ENCODE assay signal across 10 mouse cellular contexts in the genomic region with DNA sequence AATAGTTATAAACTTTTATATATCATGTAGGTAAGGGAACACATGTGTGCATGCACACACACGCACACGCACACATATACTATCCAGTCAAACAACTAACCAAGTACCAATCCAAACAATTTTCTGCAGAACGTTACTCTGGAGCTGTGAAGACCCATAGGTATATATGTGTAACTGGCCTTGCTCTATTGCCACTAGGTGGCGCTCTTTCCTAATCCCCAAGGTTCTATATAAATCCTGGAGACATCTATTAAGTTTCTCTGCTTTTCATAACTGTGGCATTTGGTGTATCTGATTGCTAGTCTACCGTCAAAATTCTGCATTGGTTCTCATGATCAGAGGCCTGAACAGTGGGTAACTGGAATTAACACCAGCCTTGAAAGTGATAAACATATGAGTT. TPM values are rescaled to one million over a fixed set of nuclear protein-coding genes. Genes with fewer than 3 reads are reported as not detected.
DNase-seq lines count a peak whose midpoint lies in the region; ATAC-seq and TF ChIP-seq lines count a peak whose summit lies in the region.
"Had no signal": no experiment of that assay in that cellular context is flagged by ENCODE, and none has a peak within 500 bp of the region (broad histone marks: within the 10 kb centered on the region; RNA-seq: fewer than 3 reads in every experiment).

No protein-coding gene starts in this region.

- no peak overlapping the region for H3K4me3 ChIP-seq in CH12.LX (replicated peaks in 1 of 3; ENCODE audit: low read depth in 2 of 3, low read length in 2 of 3, poor library complexity in 1 of 3)
- no peak overlapping the region for H3K4me3 ChIP-seq in forebrain, embryonic 11.5 days (ENCODE audit: low read depth, low read length)
- no peak overlapping the region for H3K4me3 ChIP-seq in intestine, postnatal 0 days (ENCODE audit: low read depth, low read length)
- H3K4me3 ChIP-seq in neural tube, embryonic 11.5 days (ENCODE audit: low read depth, low read length): no peak overlapping the region

- intact Hi-C loops in left cerebral cortex, postnatal 36 days (cut with DNase I): loop anchor here (2.0 to 5.0 kb wide), 2 partner anchors 61 to 275 kb away; no protein-coding TSS in a partner anchor

- H3K9me3 ChIP-seq in CH12.LX (replicated peaks; ENCODE audit: low read length): no peaks in the 10 kb centered on the region
- H3K9me3 ChIP-seq in forebrain, embryonic 11.5 days (ENCODE audit: control insufficient read depth, low read length): no peaks in the 10 kb centered on the region
- H3K9me3 ChIP-seq in intestine, postnatal 0 days (ENCODE audit: control insufficient read depth): no peaks in the 10 kb centered on the region
- no peaks in the 10 kb centered on the region for H3K9me3 ChIP-seq in neural tube, embryonic 11.5 days (ENCODE audit: control insufficient read depth, low read length)

- H3K36me3 ChIP-seq in CH12.LX (replicated peaks in 1 of 2; ENCODE audit: control insufficient read depth in 1 of 2, insufficient read depth in 1 of 2, low read length in 1 of 2): no peaks in the 10 kb centered on the region
- H3K36me3 ChIP-seq in forebrain, embryonic 11.5 days (ENCODE audit: control insufficient read depth, insufficient read depth, low read length): no peaks in the 10 kb centered on the region
- no peaks in the 10 kb centered on the region for H3K36me3 ChIP-seq in intestine, postnatal 0 days (ENCODE audit: control insufficient read depth, insufficient read depth)
- H3K36me3 ChIP-seq in neural tube, embryonic 11.5 days (ENCODE audit: control insufficient read depth, insufficient read depth, low read length): no peaks in the 10 kb centered on the region

- dilution Hi-C loops in CH12.LX (cut with MboI; ENCODE audit: extremely low pct_ligation_motif_present, extremely low pct_unique_long_range_greater_than_20kb, low sequenced_read_pairs): no loop called here

- H3K27ac ChIP-seq in CH12.LX (ENCODE audit: insufficient read depth, low read depth): no peak overlapping the region
- H3K27ac ChIP-seq in forebrain, embryonic 11.5 days (ENCODE audit: low read depth, low read length): no peak overlapping the region
- H3K27ac ChIP-seq in intestine, postnatal 0 days (ENCODE audit: low read depth, low read length): no peak overlapping the region
- H3K27ac ChIP-seq in neural tube, embryonic 11.5 days (ENCODE audit: low read depth, low read length): no peak overlapping the region

- no peaks in the 10 kb centered on the region; a peak in 1 of 4 replicates for H3K4me1 ChIP-seq in CH12.LX (ENCODE audit: control insufficient read depth in 1 of 2, insufficient read depth in 2 of 2)
- H3K4me1 ChIP-seq in forebrain, embryonic 11.5 days (replicated peaks; ENCODE audit: control insufficient read depth, insufficient read depth, low read length): no peaks in the 10 kb centered on the region
- H3K4me1 ChIP-seq in intestine, postnatal 0 days (replicated peaks; ENCODE audit: control insufficient read depth, insufficient read depth, low read length): no peaks in the 10 kb centered on the region
- H3K4me1 ChIP-seq in neural tube, embryonic 11.5 days (ENCODE audit: control insufficient read depth, insufficient read depth, low read length): no peaks in the 10 kb centered on the region

- H3K27me3 ChIP-seq in CH12.LX (replicated peaks): no peaks in the 10 kb centered on the region
- no peaks in the 10 kb centered on the region for H3K27me3 ChIP-seq in forebrain, embryonic 11.5 days (ENCODE audit: control insufficient read depth, insufficient read depth, low read length)
- H3K27me3 ChIP-seq in intestine, postnatal 0 days (replicated peaks; ENCODE audit: control insufficient read depth, insufficient read depth, low read length): no peaks in the 10 kb centered on the region
- no peaks in the 10 kb centered on the region for H3K27me3 ChIP-seq in neural tube, embryonic 11.5 days (ENCODE audit: control insufficient read depth, insufficient read depth, low read length)

- TF ChIP-seq POLR2A in CH12.LX (IDR thresholded peaks at IDR 0.05; ENCODE audit: low read depth, low read length): no peak

- H3K79me2 ChIP-seq in CH12.LX (replicated peaks; ENCODE audit: control insufficient read depth, extremely low read depth, insufficient read depth, poor library complexity, severe bottlenecking): no peaks in the 10 kb centered on the region

- TF ChIP-seq EP300 in CH12.LX (IDR thresholded peaks at IDR 0.05; ENCODE audit: low read length): no peak

- 23% methylated on average over 5 of the region's 5 CpGs for WGBS in forebrain, embryonic 11.5 days
- WGBS in intestine, postnatal 0 days: 23% methylated on average over 5 of the region's 5 CpGs
- WGBS in neural tube, embryonic 11.5 days: 24% methylated on average over 5 of the region's 5 CpGs

- TF ChIP-seq RAD21 in CH12.LX (IDR thresholded peaks at IDR 0.05; ENCODE audit: low read depth, low read length): peak; percentile 54

- no peak overlapping the region for H3K9ac ChIP-seq in CH12.LX (ENCODE audit: insufficient read depth, low read depth)
- H3K9ac ChIP-seq in forebrain, embryonic 11.5 days (ENCODE audit: low read length): no peak overlapping the region
- no peak overlapping the region for H3K9ac ChIP-seq in intestine, postnatal 0 days (ENCODE audit: low read depth, low read length)
- H3K9ac ChIP-seq in neural tube, embryonic 11.5 days (ENCODE audit: low read length): no peak overlapping the region

- in situ Hi-C loops in CH12.LX (cut with MboI; ENCODE audit: low pct_ligation_motif_present, low pct_unique_long_range_greater_than_20kb, low sequenced_read_pairs): no loop called here

- ATAC-seq in forebrain, embryonic 11.5 days (replicated peaks; ENCODE audit: low FRiP score): no peak
- no peak for ATAC-seq in intestine, postnatal 0 days
- ATAC-seq in neural tube, embryonic 11.5 days (ENCODE audit: insufficient read depth, low FRiP score, low TSS enrichment): no peak
- no peak for ATAC-seq in inflammation-experienced regulatory T-cells, adult 6 months

- H3K4me2 ChIP-seq in CH12.LX (ENCODE audit: insufficient read depth, low read depth, poor library complexity, severe bottlenecking): no peak overlapping the region
- no peak overlapping the region for H3K4me2 ChIP-seq in forebrain, embryonic 11.5 days (ENCODE audit: low read depth, low read length, severe bottlenecking)
- H3K4me2 ChIP-seq in intestine, postnatal 0 days (replicated peaks; ENCODE audit: low read depth): no peak overlapping the region
- no peak overlapping the region for H3K4me2 ChIP-seq in neural tube, embryonic 11.5 days (ENCODE audit: low read depth)

- peak; percentile 64 to 68 for TF ChIP-seq CTCF in CH12.LX (conservative IDR thresholded peaks at IDR 0.05 in 1 of 2, IDR thresholded peaks at IDR 0.05 in 1 of 2; ENCODE audit: low read depth in 2 of 2, low read length in 2 of 2)
- peak; percentile 79 for TF ChIP-seq CTCF in intestine, postnatal 0 days (IDR thresholded peaks at IDR 0.05; ENCODE audit: low read depth)

- DNase-seq in 3134 (ENCODE audit: extremely low read depth, insufficient read length, low spot score): peak; percentile 11
- DNase-seq in CH12.LX (ENCODE audit: extremely low read depth): peak; percentile 53
- DNase-seq in c-Kit-positive CD71-negative TER-119-negative erythroid progenitor cells, embryonic 14.5 days (ENCODE audit: low read depth): peak; percentile 39
- DNase-seq in forebrain, embryonic 11.5 days (ENCODE audit: low spot score): peak; percentile 58
- DNase-seq in left cerebral cortex, postnatal 36 days (ENCODE audit: low spot score in 2 of 2): peak; percentile 14 to 47
- DNase-seq in neural tube, embryonic 11.5 days (ENCODE audit: low spot score): peak; percentile 43

TF ChIP-seq in CH12.LX, 34 proteins besides CTCF, POLR2A, EP300 and RAD21 (continues in another document):
- peak; percentile 41 for TF ChIP-seq SMC3 (IDR thresholded peaks at IDR 0.05; ENCODE audit: low read depth, low read length)

RNA-seq across cellular contexts. Expression of a gene that starts 14.4 kb away (rescaled TPM):
- total RNA-seq in CH12.LX (2012; rRNA removed) (not detected in 2 replicates), CH12.LX (2014; rRNA removed) (not detected in 2 replicates)
- not detected in 2 replicates for polyA plus RNA-seq in CH12.LX (2012; ENCODE audit: insufficient read length, low read depth)
- polyA plus RNA-seq in forebrain, embryonic 11.5 days (2014; fragmentation: Nextera tagmentation; extraction: Ambion mirVana): 48.9 and 49.3 TPM in 2 replicates
- 8.2 and 8.4 TPM in 2 replicates for polyA plus RNA-seq in intestine, postnatal 0 days (2015; fragmentation: Nextera tagmentation; extraction: Ambion mirVana)
- total RNA-seq in left cerebral cortex, postnatal 36 days (2021): 10 to 100 TPM; 33.7 to 39.1 TPM
- 42.7 and 44.7 TPM in 2 replicates for polyA plus RNA-seq in neural tube, embryonic 11.5 days (2014; fragmentation: Nextera tagmentation; extraction: Ambion mirVana)
- polyA plus RNA-seq in inflammation-experienced regulatory T-cells, adult 6 months (2017; shearing (Covaris generic)): not detected
- total RNA-seq: gastrocnemius, postnatal 36 days; neutrophil, adult 5-6 weeks had no signal

RNA-seq across cellular contexts. Expression of a gene that starts 20.5 kb away (rescaled TPM):
- total RNA-seq in CH12.LX (2012; rRNA removed) (not detected in 2 replicates), CH12.LX (2014; rRNA removed) (not detected in 2 replicates)
- polyA plus RNA-seq in CH12.LX (2012; ENCODE audit: insufficient read length, low read depth): not detected in 2 replicates
- 302 and 303 TPM in 2 replicates for polyA plus RNA-seq in forebrain, embryonic 11.5 days (2014; fragmentation: Nextera tagmentation; extraction: Ambion mirVana)
- polyA plus RNA-seq in intestine, postnatal 0 days (2015; fragmentation: Nextera tagmentation; extraction: Ambion mirVana): 55.0 and 58.5 TPM in 2 replicates
- total RNA-seq in left cerebral cortex, postnatal 36 days (2021): 100 to 1,000 TPM; 344 to 357 TPM
- 273 and 298 TPM in 2 replicates for polyA plus RNA-seq in neural tube, embryonic 11.5 days (2014; fragmentation: Nextera tagmentation; extraction: Ambion mirVana)
- 1 to 10 TPM in 1 of 3 experiments, under 1 TPM in 2; 0.55 to 1.2 (median 0.98) TPM for polyA plus RNA-seq in inflammation-experienced regulatory T-cells, adult 6 months (2017; shearing (Covaris generic))
- total RNA-seq: gastrocnemius, postnatal 36 days; neutrophil, adult 5-6 weeks had no signal

RNA-seq across cellular contexts. Expression of a gene that starts 37.5 kb away (rescaled TPM):
- 0.59 and 1.1 TPM in 2 replicates for total RNA-seq in CH12.LX (2012; rRNA removed)
- 0.19 TPM in 1 of 2 replicates, not detected in the other for total RNA-seq in CH12.LX (2014; rRNA removed)
- 0.13 TPM in 1 of 2 replicates, not detected in the other for polyA plus RNA-seq in CH12.LX (2012; ENCODE audit: insufficient read length, low read depth)
- polyA plus RNA-seq in forebrain, embryonic 11.5 days (2014; fragmentation: Nextera tagmentation; extraction: Ambion mirVana): not detected in 2 replicates
- polyA plus RNA-seq in intestine, postnatal 0 days (2015; fragmentation: Nextera tagmentation; extraction: Ambion mirVana): 0.22 and 0.27 TPM in 2 replicates
- not detected for total RNA-seq in left cerebral cortex, postnatal 36 days (2021)
- not detected in 2 replicates for polyA plus RNA-seq in neural tube, embryonic 11.5 days (2014; fragmentation: Nextera tagmentation; extraction: Ambion mirVana)
- not detected for polyA plus RNA-seq in inflammation-experienced regulatory T-cells, adult 6 months (2017; shearing (Covaris generic))
- total RNA-seq: gastrocnemius, postnatal 36 days; neutrophil, adult 5-6 weeks had no signal

RNA-seq across cellular contexts. Expression of a gene that starts 53.9 kb away (rescaled TPM):
- total RNA-seq in CH12.LX (2012; rRNA removed) (0.13 TPM in 1 of 2 replicates, not detected in the other), CH12.LX (2014; rRNA removed) (0.28 and 0.59 TPM in 2 replicates)
- 0.48 and 0.50 TPM in 2 replicates for polyA plus RNA-seq in CH12.LX (2012; ENCODE audit: insufficient read length, low read depth)
- polyA plus RNA-seq in forebrain, embryonic 11.5 days (2014; fragmentation: Nextera tagmentation; extraction: Ambion mirVana): 117 and 122 TPM in 2 replicates
- polyA plus RNA-seq in intestine, postnatal 0 days (2015; fragmentation: Nextera tagmentation; extraction: Ambion mirVana): 28.7 and 29.7 TPM in 2 replicates
- total RNA-seq in left cerebral cortex, postnatal 36 days (2021): 10 to 100 TPM; 57.8 to 69.1 TPM
- polyA plus RNA-seq in neural tube, embryonic 11.5 days (2014; fragmentation: Nextera tagmentation; extraction: Ambion mirVana): 109 and 123 TPM in 2 replicates
- polyA plus RNA-seq in inflammation-experienced regulatory T-cells, adult 6 months (2017; shearing (Covaris generic)): 1 to 10 TPM; 5.5 to 8.4 (median 6.0) TPM
- total RNA-seq: neutrophil, adult 5-6 weeks had no signal

Comparison
In these comparisons a context has a peak if more than half of its experiments do, and no peak if none do; other contexts are left out.
1. RNA of a gene that starts 20.5 kb away (polyA plus RNA-seq): 302 to 303 TPM in forebrain, embryonic 11.5 days, 273 to 298 TPM in neural tube, embryonic 11.5 days and 55.0 to 58.5 TPM in intestine, postnatal 0 days; 0.55 to 1.2 TPM in inflammation-experienced regulatory T-cells, adult 6 months and not detected in CH12.LX; every median in the first group is over 10 times any median in the second.
2. Peak in every context shown above with its lines, with median percentiles within 50 percentile points of each other: DNase-seq.